Mouse (Mus musculus) cortical plate, adult 2 months (tissue): ENCODE measurements at regions not wholly inside any gene's neighbourhood (a gene's known extent, or its start where the extent isn't known, plus 50 kb on each side); places are given as distances from the start of the nearest gene placed in this dataset.

Experiments
- H3K27ac ChIP-seq: fragments of 200-500 bp; 2 replicates; pipeline ENCODE4 v1.5.1; 2012; ENCODE audit warnings: low read length, control low read depth, inconsistent platforms; ENCODE audit not compliant: insufficient read depth
- H3K4me1 ChIP-seq: fragments of 200-500 bp; 2 replicates; pipeline ENCODE4 v1.6.1; 2011; ENCODE audit warnings: low read length; ENCODE audit not compliant: control insufficient read depth, insufficient read depth
- H3K4me3 ChIP-seq: fragments of 200-500 bp; 2 replicates; pipeline ENCODE4 v1.5.1; 2011; ENCODE audit warnings: mild to moderate bottlenecking, low read length, control low read depth; ENCODE audit not compliant: insufficient read depth
- CTCF ChIP-seq: fragments of 200-500 bp; IDR thresholded peaks from 2 replicates; pipeline ENCODE4 v1.5.1; 2011; ENCODE audit warnings: mild to moderate bottlenecking, control low read depth, low read length; ENCODE audit not compliant: insufficient read depth; ENCODE audit errors: extremely low read depth
- POLR2A ChIP-seq: fragments of 200-500 bp; IDR thresholded peaks from 2 replicates; pipeline ENCODE4 v1.6.1; 2011; ENCODE audit warnings: mild to moderate bottlenecking, low read length, control low read depth; ENCODE audit not compliant: insufficient read depth; ENCODE audit errors: extremely low read depth

GRCm38 (mm10) chr3:70318377-70318776, 311.0 kb downstream of the Otol1 start:
- no peak overlapping the region for H3K4me3 ChIP-seq
- TF ChIP-seq POLR2A (no peak), CTCF (no peak)
- H3K4me1 ChIP-seq, result no peaks in the 10 kb centered on the region
- H3K27ac ChIP-seq, result no peak overlapping the region

DNA sequence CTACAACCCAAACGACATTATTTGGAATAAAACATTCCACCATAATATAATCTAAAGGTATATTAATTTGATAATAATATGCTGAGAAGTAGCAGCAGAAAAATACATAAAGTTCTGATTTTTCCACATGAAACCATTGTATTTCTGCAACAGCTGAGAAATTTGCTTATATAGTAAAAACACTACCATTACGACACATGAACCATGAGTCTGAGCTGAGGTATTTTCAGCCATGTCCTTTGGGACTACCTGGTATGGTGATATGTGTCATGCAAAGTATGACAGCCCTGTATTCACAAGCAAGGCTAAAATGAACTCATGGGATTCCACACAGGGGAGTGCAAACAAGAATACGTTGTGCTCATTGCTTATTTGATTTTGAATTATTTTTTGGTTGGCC, 311.7 kb downstream of the Otol1 start:
- Histone ChIP-seq H3K27ac (no peak overlapping the region), H3K4me1 (no peaks in the 10 kb centered on the region), H3K4me3 (no peak overlapping the region)
- no peak for TF ChIP-seq CTCF
- TF ChIP-seq POLR2A, result no peak

DNA sequence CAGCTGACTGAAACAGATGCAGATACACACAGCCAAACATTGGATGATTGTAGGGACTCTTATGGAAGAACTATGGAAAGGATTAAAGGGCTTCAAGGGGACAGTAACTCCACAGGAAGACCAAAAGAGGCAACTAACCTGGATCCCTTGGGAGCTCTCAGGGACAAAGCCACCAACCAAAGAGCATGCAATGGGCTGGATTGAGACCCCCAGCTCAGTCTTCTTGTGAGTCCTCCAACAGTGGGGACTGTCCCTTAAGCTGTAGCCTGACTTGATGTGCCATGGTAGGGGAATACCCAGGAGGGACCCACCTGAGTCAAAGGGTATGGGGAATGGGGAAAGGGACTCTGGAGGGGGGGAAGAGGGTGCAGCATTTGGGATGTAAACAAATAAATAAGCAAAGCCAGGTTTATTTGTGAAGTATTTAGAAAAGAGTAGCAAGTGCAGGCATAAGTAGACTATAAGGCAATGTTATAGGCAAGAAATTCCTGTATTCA, 313.8 kb downstream of the Otol1 start:
- Histone ChIP-seq H3K4me1 (no peaks in the 10 kb centered on the region), H3K4me3 (no peak overlapping the region), H3K27ac (no peak overlapping the region)
- TF ChIP-seq POLR2A (no peak), CTCF (no peak)

- TF ChIP-seq POLR2A (no peak), CTCF (no peak)
- Histone ChIP-seq H3K27ac (no peak overlapping the region), H3K4me1 (no peaks in the 10 kb centered on the region), H3K4me3 (no peak overlapping the region)
Observed at GRCm38 (mm10) chr3:70324692-70325091, 317.3 kb downstream of the Otol1 start.
